Mouse (Mus musculus): ENCODE measurements around the gene Mal.

DNA sequence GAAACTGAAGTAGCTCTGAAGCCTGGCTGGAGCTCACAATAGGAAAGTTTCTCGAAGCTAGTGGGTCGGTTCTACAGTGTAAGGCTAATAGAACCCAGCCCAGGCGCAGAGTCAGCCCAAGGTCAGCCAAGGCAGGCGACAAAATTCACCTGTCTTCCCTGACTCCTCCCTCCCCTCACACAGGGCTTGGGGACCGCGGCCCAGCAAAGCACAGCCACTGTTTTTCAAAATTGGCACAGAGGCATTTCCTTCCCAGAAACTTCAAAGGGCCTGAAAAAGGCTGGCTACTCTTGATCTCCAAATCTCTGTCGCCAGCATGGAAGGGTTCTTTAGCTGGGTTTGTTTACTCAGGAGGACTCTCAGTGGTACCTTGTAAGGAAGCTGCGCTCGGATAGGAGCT, 1.1 kb downstream of the Mal start:
- TF ChIP-seq MAFK (IDR thresholded peaks at IDR 0.05; ENCODE audit: insufficient read depth, low read depth, low read length) (no peak), ZC3H11A (IDR thresholded peaks at IDR 0.05; ENCODE audit: borderline replicate concordance, low read depth, low read length) (no peak)

Data from ES-E14 (cell line).